Mouse (Mus musculus): Measurements from ENCODE around the gene Ripply2.

DNA sequence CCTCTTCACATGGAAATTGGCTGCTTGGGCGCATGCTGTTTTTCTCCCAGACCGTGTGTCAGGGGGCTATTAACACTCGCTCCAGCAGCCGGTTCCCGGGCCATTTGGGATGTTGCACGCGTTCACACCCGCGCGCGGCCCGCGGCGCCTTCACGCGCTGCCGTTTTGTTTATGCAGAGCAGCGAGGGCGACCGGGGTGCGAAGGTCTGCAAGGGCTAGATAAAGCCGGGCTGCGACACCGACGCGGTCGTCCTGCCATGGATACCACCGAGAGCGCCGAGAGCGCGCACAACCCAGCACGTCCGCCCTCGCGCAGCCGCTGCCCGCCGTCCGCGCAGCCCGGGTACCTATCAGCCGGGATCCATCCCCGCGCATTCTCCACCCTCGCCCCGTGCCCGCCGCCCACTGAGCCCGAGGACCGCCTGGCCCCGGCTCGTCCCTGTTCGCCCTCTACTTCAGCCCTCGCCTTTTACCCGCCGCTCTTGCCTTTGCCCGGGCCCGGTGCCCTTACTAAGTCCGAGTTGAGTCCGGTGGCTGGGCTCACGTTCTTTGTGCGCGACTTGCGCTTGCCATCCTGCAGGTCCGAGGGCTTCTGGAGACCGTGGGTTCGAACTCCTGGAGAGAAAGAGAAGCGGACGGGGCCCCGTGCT lies at the start of gene Ripply2:
- no peak for TF ChIP-seq CTCF (IDR thresholded peaks at IDR 0.05; ENCODE audit: low read depth, low read length)
- TF ChIP-seq POLR2A (IDR thresholded peaks at IDR 0.05; ENCODE audit: borderline replicate concordance, low read depth, low read length): no peak

Data from bone marrow macrophage, adult 2 months (primary cell).